In genomic region chr8:126827681-126828383, GRCm38 (mm10) we compare ENCODE assay signal across 9 mouse cellular contexts.
DNase-seq lines count a peak whose midpoint lies in the region; ATAC-seq lines count a peak whose summit lies in the region.
"Had no signal": no experiment of that assay in that cellular context is flagged by ENCODE, and none has a peak within 500 bp of the region (broad histone marks: within the 10 kb centered on the region; RNA-seq: fewer than 3 reads in every experiment).

No protein-coding gene starts in this region.

- no peak overlapping the region for H3K4me2 ChIP-seq in kidney, embryonic 15.5 days

- H3K27me3 ChIP-seq in heart, embryonic 10.5 days (ENCODE audit: insufficient read depth, poor library complexity, severe bottlenecking), result no peaks in the 10 kb centered on the region
- H3K27me3 ChIP-seq in kidney, embryonic 15.5 days, result no peaks in the 10 kb centered on the region

- WGBS in heart, embryonic 10.5 days, result 52% methylated on average over 6 of the region's 6 CpGs
- WGBS in kidney, embryonic 15.5 days, result 25% methylated on average over 6 of the region's 6 CpGs
- WGBS in macrophage (ENCODE audit: missing documents), result 11% methylated on average over 5 of the region's 6 CpGs

- peak overlapping the region; percentile 92 for H3K27ac ChIP-seq in heart, embryonic 10.5 days
- peak overlapping the region; percentile 98 for H3K27ac ChIP-seq in kidney, embryonic 15.5 days
- peak overlapping the region; percentile 99 for H3K27ac ChIP-seq in macrophage

- H3K79me2 ChIP-seq in macrophage (ENCODE audit: inconsistent target), result no peaks in the 10 kb centered on the region

- peaks cover 67% of the 10 kb centered on the region for H3K4me1 ChIP-seq in heart, embryonic 10.5 days
- H3K4me1 ChIP-seq in kidney, embryonic 15.5 days, result peaks cover 85% of the 10 kb centered on the region

- no peaks in the 10 kb centered on the region for H3K36me3 ChIP-seq in heart, embryonic 10.5 days
- no peaks in the 10 kb centered on the region for H3K36me3 ChIP-seq in kidney, embryonic 15.5 days
- H3K36me3 ChIP-seq in macrophage (ENCODE audit: inconsistent target), result no peaks in the 10 kb centered on the region
- H3K36me3 ChIP-seq: G1E had no signal

- intact Hi-C loops in left cerebral cortex, postnatal 25 days (cut with DNase I), result no loop called here

- no peak overlapping the region for H3K9ac ChIP-seq in kidney, embryonic 15.5 days

- no peak for DNase-seq in heart, embryonic 10.5 days (ENCODE audit: low spot score)
- no peak for DNase-seq in heart, adult 8-10 months (ENCODE audit: low spot score)
- DNase-seq in cerebellum, adult 8-10 months, result no peak
- DNase-seq in adrenal gland, postnatal 25 days, result no peak
- DNase-seq in left cerebral cortex, postnatal 25 days (ENCODE audit: low spot score in 2 of 2), result no peak

- no peak overlapping the region for H3K4me3 ChIP-seq in heart, embryonic 10.5 days
- H3K4me3 ChIP-seq in kidney, embryonic 15.5 days (replicated peaks), result no peak overlapping the region
- no peak overlapping the region for H3K4me3 ChIP-seq in macrophage (ENCODE audit: inconsistent target)

- H3K9me3 ChIP-seq in heart, embryonic 10.5 days, result no peaks in the 10 kb centered on the region
- no peaks in the 10 kb centered on the region for H3K9me3 ChIP-seq in kidney, embryonic 15.5 days (replicated peaks)
- H3K9me3 ChIP-seq: G1E had no signal

- peak; percentile 39 for ATAC-seq in granulocyte monocyte progenitor cell, adult 5-6 weeks (replicated peaks; ENCODE audit: poor library complexity, severe bottlenecking)
- ATAC-seq in kidney, embryonic 15.5 days (replicated peaks; ENCODE audit: low FRiP score), result no peak
